Mouse (Mus musculus): Measurements from ENCODE around the gene G6pc.
A peak's percentile ranks its signal among the peaks of the same experiment; 100 is the strongest.
"Not testable (repeated sequence)": the region's sequence is repeated elsewhere in the genome, so short reads cannot be mapped to it uniquely, and the experiment has no call there.

Gene G6pc

DNA sequence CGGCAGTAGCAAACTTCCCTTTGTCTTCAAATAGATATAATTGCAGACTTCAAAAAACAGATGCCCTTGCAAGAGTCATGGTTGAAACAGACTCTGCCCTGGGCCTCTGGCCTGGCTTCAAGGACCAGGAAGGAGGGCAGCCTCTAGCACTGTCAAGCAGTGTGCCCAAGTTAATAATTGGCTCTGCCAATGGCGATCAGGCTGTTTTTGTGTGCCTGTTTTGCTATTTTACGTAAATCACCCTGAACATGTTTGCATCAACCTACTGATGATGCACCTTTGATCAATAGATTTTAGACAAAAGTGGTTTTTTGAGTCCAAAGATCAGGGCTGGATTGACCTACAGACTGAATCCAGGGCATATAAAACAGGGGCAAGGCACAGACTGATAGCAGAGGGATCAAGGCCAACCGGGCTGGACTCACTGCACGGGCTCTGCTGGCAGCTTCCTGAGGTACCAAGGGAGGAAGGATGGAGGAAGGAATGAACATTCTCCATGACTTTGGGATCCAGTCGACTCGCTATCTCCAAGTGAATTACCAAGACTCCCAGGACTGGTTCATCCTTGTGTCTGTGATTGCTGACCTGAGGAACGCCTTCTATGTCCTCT is at the start of gene G6pc:
Gene G6pc (plus strand): TSS at position 236 of the 610 bp plus-strand sequence.
- no peak for DNase-seq (ENCODE audit: low read depth)

DNA sequence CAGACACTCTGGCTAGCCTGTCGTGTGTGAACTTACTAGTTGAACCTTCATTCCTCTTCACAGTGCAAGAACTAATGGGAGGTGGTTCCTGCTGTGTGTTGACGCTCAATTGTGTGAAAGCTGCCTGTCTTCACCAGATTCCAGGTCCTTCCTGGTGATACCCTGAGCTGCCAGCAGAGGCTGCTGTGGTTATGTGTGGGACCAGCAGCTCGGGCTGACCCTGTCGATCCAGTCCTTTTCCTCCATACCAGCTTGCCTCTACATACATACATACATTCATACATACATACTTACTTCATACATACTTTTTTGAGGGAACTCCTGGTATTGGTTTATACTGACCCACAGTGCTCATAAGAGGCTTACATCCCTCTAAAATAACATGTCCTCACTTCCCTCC is 43.8 kb upstream of the G6pc start:
- peak; percentile 51 for DNase-seq (ENCODE audit: low read depth)

DNA sequence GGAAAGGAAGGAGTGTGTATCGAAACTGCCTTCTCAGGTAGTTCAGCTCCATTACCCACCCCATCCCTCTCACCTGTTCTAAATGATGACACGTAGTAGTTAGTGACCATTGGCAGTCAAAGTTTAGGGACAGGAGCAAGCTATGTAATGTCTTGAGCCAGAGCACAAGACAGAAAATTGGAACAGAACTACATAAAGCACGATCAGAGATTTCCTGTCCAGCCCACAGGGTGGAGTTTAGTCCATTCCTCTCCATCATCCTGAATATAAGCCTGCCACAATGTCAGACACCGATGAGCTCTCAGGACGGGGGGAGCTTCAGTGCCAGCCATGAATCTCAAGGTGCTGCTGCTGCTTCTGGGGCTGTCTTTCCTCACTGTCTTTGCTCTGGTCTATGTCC is 42.6 kb upstream of the G6pc start, which contains the start of gene Aoc2:
Gene Aoc2 (plus strand): TSS at position 301 of the 400 bp plus-strand sequence.
- DNase-seq (ENCODE audit: low read depth) = no peak

DNA sequence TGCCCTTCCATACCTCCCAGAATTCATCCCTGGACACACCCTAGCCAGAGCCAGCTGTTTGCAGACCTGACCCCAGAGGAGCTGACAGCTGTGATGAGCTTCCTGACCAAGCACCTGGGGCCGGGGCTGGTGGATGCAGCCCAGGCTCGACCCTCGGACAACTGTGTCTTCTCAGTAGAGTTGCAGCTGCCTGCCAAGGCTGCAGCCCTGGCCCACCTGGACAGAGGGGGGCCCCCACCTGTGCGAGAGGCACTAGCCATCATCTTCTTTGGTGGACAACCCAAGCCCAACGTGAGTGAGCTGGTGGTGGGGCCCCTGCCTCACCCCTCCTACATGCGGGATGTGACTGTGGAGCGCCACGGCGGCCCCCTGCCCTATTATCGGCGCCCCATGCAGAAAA is 42.2 kb upstream of the G6pc start:
- not testable (repeated sequence) for DNase-seq (ENCODE audit: low read depth)

DNA sequence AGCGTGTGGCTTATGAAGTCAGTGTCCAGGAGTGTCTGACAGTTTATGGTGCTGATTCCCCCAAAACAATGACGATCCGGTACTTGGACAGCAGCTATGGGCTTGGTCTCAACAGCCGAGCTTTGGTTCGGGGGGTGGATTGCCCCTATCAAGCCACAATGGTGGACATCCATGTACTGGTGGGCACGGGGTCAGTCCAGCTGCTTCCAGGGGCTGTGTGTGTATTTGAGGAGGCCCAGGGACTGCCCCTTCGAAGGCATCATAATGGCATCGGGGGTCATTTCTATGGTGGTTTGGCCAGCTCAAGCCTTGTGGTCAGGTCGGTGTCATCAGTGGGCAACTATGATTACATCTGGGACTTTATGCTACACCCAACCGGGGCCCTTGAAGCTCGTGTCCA is 41.2 kb upstream of the G6pc start:
- DNase-seq (ENCODE audit: low read depth) = no peak

DNA sequence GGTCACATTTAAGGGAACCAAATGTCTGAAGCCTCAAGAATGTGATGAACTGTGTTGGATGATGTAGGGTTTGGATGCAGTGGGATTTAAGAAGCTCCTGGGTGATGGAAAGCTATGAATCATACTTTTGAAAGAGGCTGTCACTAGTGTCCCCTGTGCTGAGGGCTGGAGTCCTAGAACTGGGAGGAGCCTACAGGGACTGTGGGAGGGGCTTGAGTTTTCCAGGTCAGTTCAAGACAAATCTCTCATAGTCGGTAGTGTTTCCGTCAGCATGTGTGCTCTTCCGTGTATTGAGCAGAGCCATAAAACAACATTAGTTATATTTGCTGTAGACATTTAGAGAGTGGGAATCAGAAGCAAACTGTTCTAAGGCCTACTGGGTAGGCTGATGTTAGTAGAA is 40.0 kb upstream of the G6pc start:
- no peak for DNase-seq (ENCODE audit: low read depth)

DNA sequence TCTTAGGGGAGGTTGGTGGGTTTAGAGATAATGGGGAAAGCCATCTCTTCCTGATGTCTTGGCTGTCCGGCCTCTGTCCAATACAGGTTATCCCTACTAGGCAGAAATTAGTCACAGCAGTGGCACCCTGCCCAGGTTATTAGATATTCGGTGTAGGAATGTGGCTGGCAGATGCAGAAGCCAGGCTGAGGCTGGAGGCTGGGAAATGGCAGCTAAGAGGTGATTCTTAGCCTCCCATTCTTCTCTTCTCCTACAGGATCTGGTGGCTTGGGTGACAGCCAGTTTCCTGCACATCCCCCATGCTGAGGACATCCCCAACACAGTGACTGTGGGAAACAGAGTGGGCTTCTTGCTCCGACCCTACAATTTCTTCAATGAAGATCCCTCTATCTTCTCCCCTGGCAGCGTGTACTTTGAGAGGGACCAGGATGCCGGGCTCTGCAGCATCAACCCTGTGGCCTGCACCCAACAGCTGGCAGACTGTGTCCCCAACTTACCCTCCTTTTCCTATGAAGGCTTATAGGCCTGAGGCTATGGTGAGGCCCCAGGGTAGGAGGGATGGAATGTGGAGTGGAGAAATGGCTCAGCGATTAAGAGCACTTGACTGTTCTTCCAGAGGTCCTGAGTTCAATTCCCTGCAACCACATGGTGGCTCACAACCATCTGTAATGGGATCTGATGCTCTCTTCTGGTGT is 38.3 kb upstream of the G6pc start:
- no peak for DNase-seq (ENCODE audit: low read depth)

DNA sequence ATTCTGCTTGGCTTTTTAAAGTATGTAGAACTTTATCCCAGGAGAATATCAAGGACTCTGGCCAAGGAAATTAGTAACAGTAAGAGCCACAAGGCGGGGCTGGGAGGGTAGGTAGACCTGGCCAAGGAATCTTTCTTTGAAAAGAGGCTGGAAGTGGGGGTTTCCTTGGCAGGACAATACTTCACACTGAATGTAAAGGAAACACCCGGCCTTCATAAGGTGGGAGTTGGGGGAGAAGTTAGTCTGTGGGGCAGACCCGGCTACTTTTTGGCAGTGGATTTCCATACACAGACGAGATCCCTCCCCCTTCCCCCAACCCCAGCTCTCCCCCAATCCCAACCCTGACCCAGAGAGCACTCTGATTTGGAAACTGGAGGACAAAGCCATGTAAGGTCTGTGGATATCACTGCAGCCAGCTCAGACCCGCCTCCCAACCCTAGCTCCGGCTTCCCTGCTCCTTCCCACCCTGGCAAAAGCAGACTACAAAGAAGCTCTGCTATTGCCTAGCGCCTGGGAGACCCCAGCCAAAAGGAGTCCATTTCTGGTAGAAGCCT is 36.9 kb upstream of the G6pc start, which contains the start of gene Aoc3:
Gene Aoc3 (plus strand): TSS at position 235 of the 554 bp plus-strand sequence.
- DNase-seq (ENCODE audit: low read depth) = no peak

DNA sequence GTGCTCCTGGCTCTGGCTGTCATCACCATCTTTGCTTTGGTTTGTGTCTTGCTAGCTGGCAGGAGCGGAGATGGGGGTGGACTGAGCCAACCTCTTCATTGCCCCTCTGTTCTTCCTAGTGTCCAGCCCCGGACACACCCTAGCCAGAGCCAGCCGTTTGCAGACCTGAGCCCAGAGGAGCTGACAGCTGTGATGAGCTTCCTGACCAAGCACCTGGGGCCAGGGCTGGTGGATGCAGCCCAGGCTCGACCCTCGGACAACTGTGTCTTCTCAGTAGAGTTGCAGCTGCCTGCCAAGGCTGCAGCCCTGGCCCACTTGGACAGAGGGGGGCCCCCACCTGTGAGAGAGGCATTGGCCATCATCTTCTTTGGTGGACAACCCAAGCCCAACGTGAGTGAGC is 36.4 kb upstream of the G6pc start:
- not testable (repeated sequence) for DNase-seq (ENCODE audit: low read depth)

DNA sequence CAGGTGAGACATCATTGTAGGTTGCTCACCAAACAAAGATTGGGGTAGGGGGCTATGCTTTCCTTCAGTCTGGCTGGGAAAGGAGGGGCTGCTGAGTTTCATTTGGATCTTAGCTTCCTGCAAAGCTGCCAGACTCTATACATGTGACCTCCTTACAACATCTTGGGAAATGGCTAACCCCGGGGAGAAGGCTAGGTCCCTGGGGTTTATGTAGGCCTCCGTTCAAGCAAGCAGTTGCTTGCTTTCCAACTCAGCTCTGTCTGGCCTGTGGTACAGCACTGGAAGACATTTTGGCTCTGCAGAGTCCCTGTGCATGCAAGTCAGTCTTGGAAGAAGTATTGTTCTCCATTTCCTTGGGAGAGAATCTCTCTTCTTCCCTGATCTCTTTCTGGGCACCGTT is 34.8 kb upstream of the G6pc start:
- DNase-seq (ENCODE audit: low read depth) = no peak

DNA sequence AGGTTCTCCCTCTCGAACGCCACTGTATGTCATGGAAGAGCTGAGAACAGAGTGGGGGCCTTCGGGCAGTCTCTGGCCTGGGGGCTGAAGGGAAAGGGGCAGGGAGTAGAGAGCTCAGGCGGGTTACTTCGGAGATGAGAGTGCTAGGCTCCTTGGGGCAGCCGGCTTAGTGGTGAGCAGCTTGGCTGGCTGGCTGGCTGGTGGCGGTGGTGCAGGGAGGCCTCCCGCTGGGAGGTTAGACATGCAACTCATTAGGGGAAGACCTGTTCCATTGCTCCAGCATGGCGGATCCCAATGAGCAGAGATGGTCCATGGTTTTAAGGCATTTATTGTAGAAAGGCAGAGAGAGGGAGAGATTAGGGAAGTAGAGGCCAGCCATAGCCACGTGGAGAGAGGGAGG is 33.3 kb upstream of the G6pc start:
- no peak for DNase-seq (ENCODE audit: low read depth)

DNA sequence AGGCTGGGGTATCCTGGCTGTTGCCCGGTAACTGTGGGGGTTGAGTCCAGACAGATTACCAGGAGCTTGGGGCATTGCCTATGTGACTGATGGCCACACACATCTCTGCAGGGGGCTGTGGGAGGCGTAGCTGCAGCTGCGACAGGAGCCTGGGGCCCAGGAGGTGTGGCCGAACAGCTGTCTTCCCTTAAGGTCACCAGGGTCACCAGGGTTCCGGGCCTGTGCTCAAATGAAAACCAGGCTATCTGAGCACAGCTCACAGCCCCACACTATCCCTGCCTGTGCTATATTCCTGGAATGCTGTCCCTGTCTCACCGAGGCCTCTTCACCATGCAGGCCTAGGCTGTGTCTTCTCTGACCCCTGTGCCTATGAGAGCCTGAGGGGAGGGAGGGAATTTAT is 32.8 kb upstream of the G6pc start:
- no peak for DNase-seq (ENCODE audit: low read depth)

DNA sequence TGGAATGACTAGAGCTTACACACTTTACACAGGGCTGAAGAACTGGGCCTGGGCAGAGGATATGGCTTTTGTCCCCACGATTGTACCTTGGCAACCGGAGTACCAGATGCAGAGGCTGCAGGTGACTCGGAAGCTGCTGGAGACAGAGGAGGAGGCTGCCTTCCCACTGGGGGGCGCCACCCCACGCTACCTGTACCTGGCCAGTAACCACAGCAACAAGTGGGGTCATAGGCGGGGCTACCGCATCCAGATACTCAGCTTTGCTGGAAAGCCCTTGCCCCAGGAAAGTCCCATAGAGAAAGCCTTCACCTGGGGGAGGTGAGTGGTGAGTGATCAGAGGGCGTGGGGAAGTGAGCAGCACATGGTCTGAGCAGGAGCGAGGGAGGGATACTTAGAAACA is 31.7 kb upstream of the G6pc start:
- no peak for DNase-seq (ENCODE audit: low read depth)

DNA sequence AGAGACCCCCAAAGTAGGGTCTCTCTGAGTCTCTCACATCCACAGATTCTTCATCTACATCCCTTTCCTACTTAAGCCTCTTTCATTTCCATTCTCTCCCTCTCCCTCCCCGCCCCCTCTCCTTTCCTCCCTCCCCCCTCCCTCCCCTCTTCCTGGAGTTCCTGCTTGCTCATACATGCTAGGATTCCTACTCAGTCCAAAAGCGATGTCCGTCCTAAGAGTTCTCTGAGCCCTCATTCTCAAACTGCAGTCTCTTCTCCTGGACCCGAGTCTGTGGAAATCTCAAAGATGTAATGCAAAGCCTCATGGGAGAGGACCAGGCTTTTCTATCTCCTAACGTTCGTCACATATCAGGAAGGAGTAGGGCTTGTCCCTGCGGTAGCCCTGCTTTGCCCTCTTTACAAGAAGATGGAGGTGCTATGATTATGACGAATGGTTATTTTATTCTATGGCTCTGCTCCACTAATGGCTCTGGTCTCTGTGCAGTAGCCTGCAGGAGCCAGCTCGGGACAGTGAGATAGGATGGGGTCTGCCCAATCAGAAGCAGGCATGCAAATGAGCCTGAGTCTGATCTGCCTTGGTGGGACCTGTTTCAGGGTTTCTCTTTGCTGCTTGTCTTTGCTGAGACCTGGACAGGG is 29.1 kb upstream of the G6pc start:
- DNase-seq (ENCODE audit: low read depth) = peak; percentile 47

DNA sequence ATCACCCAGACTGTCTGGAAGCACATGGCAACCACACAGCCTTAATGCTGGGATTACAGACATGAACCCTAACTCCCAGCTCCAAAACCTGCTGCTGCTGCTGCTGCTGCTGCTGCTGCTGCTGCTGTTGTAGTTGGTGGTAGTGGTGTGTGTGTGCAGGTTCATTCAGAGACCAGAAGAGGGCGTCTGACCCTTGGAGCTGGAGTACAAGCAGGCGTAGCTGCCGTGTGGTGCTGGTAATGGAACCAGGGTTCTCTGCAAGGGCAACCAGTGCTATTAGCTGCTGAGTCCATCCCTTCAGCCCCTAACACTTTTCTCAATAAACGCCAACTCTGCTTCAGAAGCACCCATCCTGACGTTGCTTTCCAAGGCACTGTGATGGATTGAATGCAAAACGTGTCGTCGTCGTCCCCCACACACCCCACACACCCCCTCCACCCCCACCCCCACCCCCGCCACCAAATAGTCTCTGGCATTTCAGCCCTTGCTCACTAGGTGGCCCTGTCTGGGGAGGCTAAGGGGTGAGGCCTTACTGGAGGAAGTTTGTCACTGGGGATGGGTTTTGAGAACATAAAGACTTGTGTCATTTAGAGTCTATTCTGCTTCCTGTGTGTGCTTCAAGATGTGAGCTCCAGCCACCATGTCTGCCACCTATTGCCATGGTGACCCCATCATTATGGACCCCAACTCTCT is 20.1 kb upstream of the G6pc start:
- no peak for DNase-seq (ENCODE audit: low read depth)

DNA sequence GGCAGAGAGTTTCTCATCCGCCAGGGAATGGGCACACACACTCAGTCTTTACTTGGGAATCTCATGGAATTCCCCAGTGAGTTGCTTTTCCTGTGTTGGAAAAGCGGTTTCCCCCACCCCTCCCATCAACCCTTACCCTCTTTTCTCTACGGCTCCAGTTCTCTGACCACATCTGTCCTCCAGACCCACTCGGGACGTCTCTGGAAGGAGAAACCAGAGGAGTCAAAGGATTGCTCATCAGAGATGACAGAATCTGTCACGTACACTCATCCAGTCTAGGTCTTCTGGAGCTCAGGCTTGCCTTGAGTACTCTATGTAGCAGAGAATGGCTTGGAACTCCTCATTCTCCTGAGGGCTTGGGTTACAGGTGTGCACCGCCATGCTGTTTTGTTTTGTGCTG is 18.6 kb upstream of the G6pc start:
- DNase-seq (ENCODE audit: low read depth) = no peak

DNA sequence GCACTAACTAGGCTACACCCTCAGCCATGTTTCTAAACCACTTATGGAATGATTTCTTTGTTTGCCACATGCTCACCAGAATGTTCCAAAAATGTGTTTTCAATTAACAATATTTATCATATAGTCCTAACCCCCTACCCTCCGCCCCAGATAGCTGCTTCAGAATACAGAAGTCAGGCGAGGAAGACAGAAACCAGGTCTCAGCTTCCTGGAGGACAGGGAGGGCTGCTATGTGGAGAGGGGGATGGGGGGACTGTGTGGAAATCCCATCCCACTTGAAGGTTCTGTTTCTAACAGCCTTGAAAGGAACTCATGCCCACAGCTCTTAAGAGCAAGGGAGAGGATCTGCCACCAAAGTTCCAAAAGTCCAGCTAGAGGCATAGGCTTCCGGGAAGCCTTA is 18.1 kb upstream of the G6pc start:
- DNase-seq (ENCODE audit: low read depth) = no peak

DNA sequence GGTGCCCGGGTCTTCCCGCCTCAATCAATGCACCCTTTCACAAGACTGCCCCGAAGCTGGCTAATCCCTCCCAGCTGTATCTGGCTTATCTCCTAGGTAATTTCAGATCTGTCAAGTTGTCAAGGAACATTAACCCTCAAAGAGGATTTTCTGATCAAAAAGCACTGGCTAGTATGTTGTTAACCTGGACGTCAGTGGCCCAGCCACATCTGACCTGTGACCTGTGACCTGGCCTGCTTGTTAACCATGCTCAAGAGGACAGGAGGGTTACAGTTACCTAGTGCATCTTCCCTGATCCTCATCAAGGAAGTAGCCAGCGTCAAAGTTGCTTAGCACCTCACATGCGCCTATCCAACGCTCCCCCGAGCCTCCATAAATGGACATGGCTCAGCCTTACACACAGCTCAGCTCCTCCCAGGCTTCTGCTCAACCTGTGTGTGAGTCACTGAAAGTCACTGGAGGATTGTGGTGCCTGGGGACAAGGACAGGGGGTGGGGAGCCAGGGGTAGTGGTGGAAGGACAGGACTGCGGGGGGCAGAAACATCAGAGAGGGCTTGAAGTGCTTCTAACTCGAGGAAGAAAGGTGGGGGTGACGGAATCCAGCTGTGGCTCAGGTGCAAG is 16.2 kb upstream of the G6pc start:
- no peak for DNase-seq (ENCODE audit: low read depth)

DNA sequence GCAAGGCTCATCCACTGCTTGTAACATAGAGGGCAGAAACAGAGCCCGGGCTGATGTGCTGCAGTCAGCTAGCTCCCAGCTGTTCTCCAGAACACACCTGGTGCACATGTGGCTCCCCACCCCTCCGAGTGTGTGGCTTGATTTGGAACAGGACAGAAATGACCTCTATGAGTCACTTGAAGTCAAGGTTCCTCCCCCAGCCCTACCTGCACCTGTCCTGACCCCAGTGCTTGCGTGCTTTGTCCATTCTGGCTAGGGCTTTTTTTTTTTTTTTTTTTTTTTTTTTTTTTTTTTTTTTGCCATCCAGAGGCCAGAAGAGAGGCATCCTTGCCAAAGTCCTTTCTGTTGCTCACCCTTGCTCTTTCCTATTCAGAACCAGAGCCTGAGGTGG is 15.6 kb upstream of the G6pc start:
- DNase-seq (ENCODE audit: low read depth) = no peak

DNA sequence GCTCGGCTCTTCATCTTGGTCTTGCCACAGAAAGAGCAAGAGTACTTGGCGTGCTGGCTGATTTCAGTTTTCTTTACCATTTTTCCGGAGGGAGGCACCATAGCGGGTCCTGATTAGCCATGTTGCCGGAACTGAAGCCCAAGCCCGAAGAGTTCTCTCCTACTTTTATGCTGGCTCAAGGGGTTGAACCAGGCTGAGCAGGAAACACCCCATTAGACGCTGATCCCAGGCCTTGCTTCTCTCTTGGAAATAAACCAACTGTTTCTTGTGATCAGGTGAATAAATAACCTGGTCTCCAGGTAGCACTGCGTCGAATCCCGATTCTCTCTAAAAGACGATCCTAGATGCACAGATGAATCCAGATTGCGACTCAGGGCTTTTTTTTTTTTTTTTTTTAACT is 13.9 kb upstream of the G6pc start:
- DNase-seq (ENCODE audit: low read depth) = no peak

DNA sequence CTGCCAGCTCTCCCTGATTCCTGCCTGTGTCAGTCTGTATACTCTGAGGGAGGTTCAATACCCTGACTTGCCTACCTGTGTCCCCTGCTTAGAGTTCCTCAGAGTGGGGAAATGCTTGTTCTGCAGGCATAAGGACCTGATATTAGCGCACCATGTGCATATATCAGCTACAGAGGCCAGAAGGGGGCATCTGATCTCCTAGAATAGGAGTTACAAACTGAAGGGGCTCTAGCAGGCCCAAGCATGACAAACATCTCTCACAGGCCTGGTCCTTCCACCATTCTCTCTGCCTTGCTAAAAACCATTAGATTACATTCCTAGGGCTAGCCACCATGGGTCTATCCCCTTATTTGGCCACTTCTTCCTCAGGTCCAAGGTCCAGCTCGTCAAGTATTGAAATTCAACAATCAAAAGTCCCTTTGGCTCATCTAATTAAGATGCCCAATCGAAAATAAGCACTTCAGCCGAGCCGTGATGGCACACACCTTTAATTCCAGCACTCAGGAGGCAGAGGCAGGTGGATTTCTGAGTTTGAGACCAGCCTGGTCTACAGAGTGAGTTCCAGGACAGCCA is 12.8 kb upstream of the G6pc start:
- no peak for DNase-seq (ENCODE audit: low read depth)

DNA sequence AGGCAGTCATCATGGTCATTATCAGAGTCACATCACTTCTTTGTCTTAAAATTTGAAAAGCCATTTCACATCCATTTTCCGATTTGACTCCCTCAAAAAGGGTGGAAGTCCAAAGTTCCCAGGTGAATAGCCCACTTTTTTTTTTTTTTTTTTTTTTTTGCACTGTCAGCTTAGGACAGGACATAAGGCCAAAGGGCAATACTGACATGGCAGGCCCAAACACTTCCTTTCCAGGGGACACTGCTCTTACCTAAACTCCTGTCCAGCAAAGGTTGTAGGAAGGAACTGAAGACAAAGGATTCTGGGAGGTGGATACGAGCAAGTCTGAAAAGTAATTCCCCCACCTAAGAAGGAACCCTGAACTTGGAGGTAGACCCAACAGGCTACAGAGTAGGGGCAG is 11.4 kb upstream of the G6pc start:
- no peak for DNase-seq (ENCODE audit: low read depth)

Data from induced T-regulatory cell, adult 2 months (primary cell).